Mouse (Mus musculus) MEL (cell line): Measurements from ENCODE around the gene Ift57. TPM values are rescaled to one million over a fixed set of nuclear protein-coding genes. Genes with fewer than 3 reads are reported as not detected.

Experiments
- DNase-seq: peaks from one replicate; pipeline ENCODE4 v3.0.0; 2011; ENCODE audit warnings: low read depth, low spot score
- H3K27ac ChIP-seq: 2 replicates; pipeline ENCODE4 v1.5.1; 2012; ENCODE audit warnings: low read depth, mild to moderate bottlenecking, control low read depth, low read length, moderate library complexity; ENCODE audit not compliant: control insufficient read depth
- H3K27me3 ChIP-seq, 2 experiments: fragments of 150-350 bp in 1 of 2; sonication (generic) in 1 of 2; 2 replicates each; pipeline ENCODE4 v1.6.1; 2012; ENCODE audit warnings: low read length in 2 of 2, mild to moderate bottlenecking in 2 of 2, improper control_type of control experiment in 1 of 2, moderate library complexity in 1 of 2; ENCODE audit not compliant: insufficient read depth in 2 of 2, control insufficient read depth in 1 of 2
- H3K36me3 ChIP-seq, 2 experiments: 2 replicates each; pipeline ENCODE4 v1.6.1; 2012 to 2014; ENCODE audit warnings: low read length in 2 of 2, improper control_type of control experiment in 1 of 2, inconsistent platforms in 1 of 2, mild to moderate bottlenecking in 1 of 2; ENCODE audit not compliant: insufficient read depth in 2 of 2, control insufficient read depth in 1 of 2
- H3K4me1 ChIP-seq, 2 experiments: fragments of 150-350 bp in 1 of 2; sonication (generic) in 1 of 2; 2 replicates each; pipeline ENCODE4 v1.6.1; 2012; ENCODE audit warnings: low read length in 2 of 2, improper control_type of control experiment in 1 of 2, mild to moderate bottlenecking in 1 of 2; ENCODE audit not compliant: insufficient read depth in 2 of 2, control insufficient read depth in 1 of 2
- H3K4me3 ChIP-seq, 2 experiments: fragments of 150-350 bp in 1 of 2; sonication (generic) in 1 of 2; 2 replicates each; pipeline ENCODE4 v1.5.1; 2012; ENCODE audit warnings: low read depth in 2 of 2, low read length in 2 of 2, mild to moderate bottlenecking in 2 of 2, moderate library complexity in 2 of 2, control low read depth in 1 of 2, improper control_type of control experiment in 1 of 2; ENCODE audit not compliant: control insufficient read depth in 1 of 2, insufficient read depth in 1 of 2
- H3K79me2 ChIP-seq: 2 replicates; pipeline ENCODE4 v1.6.1; 2012; ENCODE audit warnings: mild to moderate bottlenecking, low read length, moderate library complexity; ENCODE audit not compliant: control insufficient read depth, poor library complexity, insufficient read depth
- H3K9ac ChIP-seq: 2 replicates; pipeline ENCODE4 v1.6.1; 2012; ENCODE audit warnings: low read depth, mild to moderate bottlenecking, control low read depth, low read length, moderate library complexity; ENCODE audit not compliant: control insufficient read depth, poor library complexity, severe bottlenecking
- H3K9me3 ChIP-seq: fragments of 150-350 bp; sonication (generic); replicated peaks from 2 replicates; pipeline ENCODE4 v1.6.1; 2012; ENCODE audit warnings: mild to moderate bottlenecking, low read length, improper control_type of control experiment, moderate library complexity; ENCODE audit not compliant: insufficient read depth
- BHLHE40 ChIP-seq: IDR thresholded peaks from 2 replicates; pipeline ENCODE4 v1.6.1; 2012; ENCODE audit warnings: low read depth, mild to moderate bottlenecking, inconsistent platforms, low read length, improper control_type of control experiment, borderline replicate concordance
- CHD1 ChIP-seq: IDR thresholded peaks from 2 replicates; pipeline ENCODE4 v1.6.1; 2012; ENCODE audit warnings: low read depth, mild to moderate bottlenecking, inconsistent platforms, low read length, improper control_type of control experiment
- CTCF ChIP-seq, 3 experiments: IDR thresholded peaks in 2 of 3; conservative IDR thresholded peaks in 1 of 3; 2 replicates each; pipeline ENCODE4 v1.5.1; 2011 to 2012; ENCODE audit warnings: low read length in 3 of 3, low read depth in 2 of 3, mild to moderate bottlenecking in 2 of 3, improper control_type of control experiment in 1 of 3, inconsistent platforms in 1 of 3, mixed read lengths in 1 of 3, moderate library complexity in 1 of 3; ENCODE audit not compliant: control insufficient read depth in 1 of 3, insufficient read depth in 1 of 3, poor library complexity in 1 of 3, severe bottlenecking in 1 of 3
- E2F4 ChIP-seq: IDR thresholded peaks from 2 replicates; pipeline ENCODE4 v1.6.1; 2011; ENCODE audit warnings: low read depth, low read length, improper control_type of control experiment, borderline replicate concordance
- EP300 ChIP-seq, 2 experiments: IDR thresholded peaks; 2 replicates each; pipeline ENCODE4 v1.6.1; 2011; ENCODE audit warnings: improper control_type of control experiment in 2 of 2, low read length in 2 of 2, low read depth in 1 of 2, mild to moderate bottlenecking in 1 of 2
- ETS1 ChIP-seq: IDR thresholded peaks from 2 replicates; pipeline ENCODE4 v1.6.1; 2012; ENCODE audit warnings: low read depth, mild to moderate bottlenecking, inconsistent platforms, low read length, improper control_type of control experiment, moderate library complexity
- GABPA ChIP-seq: IDR thresholded peaks from 2 replicates; pipeline ENCODE4 v1.6.1; 2012; ENCODE audit warnings: low read depth, mild to moderate bottlenecking, inconsistent platforms, low read length, improper control_type of control experiment, moderate library complexity
- GATA1 ChIP-seq: IDR thresholded peaks from 2 replicates; pipeline ENCODE4 v1.6.1; 2011; ENCODE audit warnings: low read depth, low read length, improper control_type of control experiment
- HCFC1 ChIP-seq: IDR thresholded peaks from 2 replicates; pipeline ENCODE4 v1.6.1; 2012; ENCODE audit warnings: low read depth, mild to moderate bottlenecking, inconsistent platforms, low read length, improper control_type of control experiment, moderate library complexity
- MAFK ChIP-seq: IDR thresholded peaks from 2 replicates; pipeline ENCODE4 v1.6.1; 2011; ENCODE audit warnings: low read depth, mild to moderate bottlenecking, low read length, improper control_type of control experiment, borderline replicate concordance
- MAZ ChIP-seq: IDR thresholded peaks from 2 replicates; pipeline ENCODE4 v1.6.1; 2012; ENCODE audit warnings: low read depth, mild to moderate bottlenecking, inconsistent platforms, low read length, improper control_type of control experiment
- MEF2A ChIP-seq: IDR thresholded peaks from 2 replicates; pipeline ENCODE4 v1.6.1; 2014; ENCODE audit warnings: low read depth, mild to moderate bottlenecking, inconsistent platforms, low read length, improper control_type of control experiment; ENCODE audit not compliant: poor library complexity, insufficient replicate concordance, severe bottlenecking; ENCODE audit errors: extremely low read depth
- MXI1 ChIP-seq: IDR thresholded peaks from 2 replicates; pipeline ENCODE4 v1.6.1; 2011; ENCODE audit warnings: mild to moderate bottlenecking, low read depth, low read length, improper control_type of control experiment
- MYB ChIP-seq: IDR thresholded peaks from 2 replicates; pipeline ENCODE4 v1.6.1; 2011; ENCODE audit warnings: mild to moderate bottlenecking, low read depth, low read length, improper control_type of control experiment
- MYC ChIP-seq: IDR thresholded peaks from 2 replicates; pipeline ENCODE4 v1.6.1; 2011; ENCODE audit warnings: low read depth, mild to moderate bottlenecking, low read length, improper control_type of control experiment, moderate library complexity
- NELFE ChIP-seq: IDR thresholded peaks from 2 replicates; pipeline ENCODE4 v1.6.1; 2011; ENCODE audit warnings: low read depth, low read length, improper control_type of control experiment
- NRF1 ChIP-seq: IDR thresholded peaks from 2 replicates; pipeline ENCODE4 v1.6.1; 2014; ENCODE audit warnings: low read depth, mild to moderate bottlenecking, inconsistent platforms, low read length, improper control_type of control experiment, moderate library complexity; ENCODE audit not compliant: poor library complexity, insufficient read depth, severe bottlenecking
- POLR2A ChIP-seq, 2 experiments: IDR thresholded peaks; 2 replicates each; pipeline ENCODE4 v1.6.1; 2011 to 2012; ENCODE audit warnings: low read length in 2 of 2, mild to moderate bottlenecking in 2 of 2, control low read depth in 1 of 2, improper control_type of control experiment in 1 of 2, low read depth in 1 of 2, moderate library complexity in 1 of 2; ENCODE audit not compliant: control insufficient read depth in 1 of 2, insufficient read depth in 1 of 2, poor library complexity in 1 of 2
- POLR2AphosphoS2 ChIP-seq: IDR thresholded peaks from 2 replicates; pipeline ENCODE4 v1.6.1; 2011; ENCODE audit warnings: low read length, improper control_type of control experiment
- POLR2AphosphoS5 ChIP-seq: IDR thresholded peaks from 2 replicates; pipeline ENCODE4 v1.6.1; 2012; ENCODE audit warnings: low read depth, borderline replicate concordance, mild to moderate bottlenecking, inconsistent platforms, low read length, moderate library complexity, mixed read lengths
- RCOR1 ChIP-seq: IDR thresholded peaks from 2 replicates; pipeline ENCODE4 v1.6.1; 2012; ENCODE audit warnings: low read depth, mild to moderate bottlenecking, inconsistent platforms, low read length, improper control_type of control experiment
- SIN3A ChIP-seq: IDR thresholded peaks from 2 replicates; pipeline ENCODE4 v1.6.1; 2012; ENCODE audit warnings: low read length, improper control_type of control experiment, inconsistent platforms
- TAL1 ChIP-seq: IDR thresholded peaks from 2 replicates; pipeline ENCODE4 v1.6.1; 2012; ENCODE audit warnings: mild to moderate bottlenecking, inconsistent platforms, low read length, moderate library complexity, mixed read lengths
- TBP ChIP-seq: IDR thresholded peaks from 2 replicates; pipeline ENCODE4 v1.8.0; 2011; ENCODE audit warnings: low read depth, low read length, improper control_type of control experiment
- TCF12 ChIP-seq: IDR thresholded peaks from 2 replicates; pipeline ENCODE4 v1.6.1; 2014; ENCODE audit warnings: low read depth, mild to moderate bottlenecking, inconsistent platforms, low read length, improper control_type of control experiment, moderate library complexity
- USF1 ChIP-seq: IDR thresholded peaks from 2 replicates; pipeline ENCODE4 v1.6.1; 2014; ENCODE audit warnings: low read depth, mild to moderate bottlenecking, inconsistent platforms, low read length, improper control_type of control experiment, moderate library complexity
- USF2 ChIP-seq, 2 experiments: IDR thresholded peaks; 2 replicates each; pipeline ENCODE4 v1.6.1; 2011 to 2012; ENCODE audit warnings: improper control_type of control experiment in 2 of 2, low read length in 2 of 2, borderline replicate concordance in 1 of 2, inconsistent platforms in 1 of 2, low read depth in 1 of 2, mild to moderate bottlenecking in 1 of 2; ENCODE audit not compliant: insufficient read depth in 1 of 2
- ZKSCAN1 ChIP-seq: IDR thresholded peaks from 2 replicates; pipeline ENCODE4 v1.6.1; 2012; ENCODE audit warnings: low read depth, mild to moderate bottlenecking, inconsistent platforms, low read length, improper control_type of control experiment, moderate library complexity
- polyA plus RNA-seq, 2 experiments: library from polyadenylated mRNA; stranded (reverse) in 1 of 2; unstranded in 1 of 2; fragments of >175 nt in 1 of 2; fragments of >200 nt in 1 of 2; gene quantifications; 2 replicates each; pipeline versions ENCODE4 v1.2.1 to v1.2.4; 2012; ENCODE audit warnings: low replicate concordance in 2 of 2, low read depth in 1 of 2; ENCODE audit not compliant: insufficient read length in 2 of 2, insufficient read depth in 1 of 2, missing spikeins in 1 of 2
- total RNA-seq: library from RNA; depleted of rRNA; stranded (reverse); fragments of 300-350 nt; gene quantifications from 2 replicates; pipeline ENCODE4 v1.2.3, GENCODE M21; 2012

Ift57 gene
- total and polyA plus RNA-seq, 3 experiments = 5.7 to 11.1 TPM; not detected in 1

DNA sequence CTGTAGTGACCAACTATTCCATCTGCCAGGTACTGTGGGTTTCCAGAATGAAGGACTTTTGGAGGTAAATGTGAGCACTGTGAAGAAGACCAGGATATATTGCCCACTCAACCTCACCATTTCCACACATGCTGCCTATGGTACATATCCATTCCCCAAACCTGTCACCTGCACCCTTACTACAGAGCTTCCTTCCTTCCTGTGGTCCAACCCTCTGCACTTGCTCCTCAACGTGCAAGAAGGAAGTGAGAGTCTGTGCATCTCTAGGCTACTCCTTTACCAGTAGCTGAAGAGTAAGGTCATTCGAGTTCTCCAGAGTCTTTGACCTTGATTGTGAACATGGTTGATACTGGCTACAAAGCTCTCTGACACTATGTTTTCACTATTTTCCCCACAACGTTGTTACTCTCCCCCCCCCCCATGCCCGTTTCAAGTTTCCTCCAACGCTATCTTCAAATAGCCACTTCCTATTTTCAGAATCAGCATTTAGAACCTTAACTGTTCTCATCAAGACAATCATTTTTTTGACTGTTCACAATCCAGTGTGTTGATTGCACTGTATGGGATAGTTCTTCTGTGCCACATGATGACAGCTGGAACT, 82.6 kb downstream of the Ift57 start:
- Histone ChIP-seq H3K36me3 (peaks cover 0 to 30% of the 10 kb centered on the region in 2 experiments; a peak in 2 of 4 replicates), H3K4me3 (no peak overlapping the region), H3K4me1 (peaks cover 2 to 15% of the 10 kb centered on the region in 2 experiments; a peak in 3 of 4 replicates), H3K27me3 (no peaks in the 10 kb centered on the region), H3K9me3 (no peaks in the 10 kb centered on the region), H3K27ac (peak overlapping the region; percentile 46; the same call in 1 of the 2 replicates), H3K79me2 (no peaks in the 10 kb centered on the region), H3K9ac (no peak overlapping the region)
- no peak for TF ChIP-seq NELFE
- TF ChIP-seq RCOR1 = no peak
- TF ChIP-seq ETS1 = peak; percentile 45
- TF ChIP-seq MAFK = no peak
- no peak for TF ChIP-seq GABPA
- TF ChIP-seq TBP = no peak
- TF ChIP-seq TAL1 = no peak
- no peak for TF ChIP-seq USF2 (IDR thresholded peaks at IDR 0.05; ENCODE audit: borderline replicate concordance in 1 of 2, insufficient read depth in 1 of 2, low read depth in 1 of 2, low read length in 2 of 2)
- 0 out of 2 replicates have a peak, but pooled peaks have one; percentile 9 for TF ChIP-seq TCF12
- peak; percentile 55 to 77; a peak in 3 of 4 replicates for TF ChIP-seq EP300 (IDR thresholded peaks at IDR 0.05; ENCODE audit: low read depth in 1 of 2, low read length in 2 of 2)
- TF ChIP-seq SIN3A = peak; percentile 23; the same call in 1 of the 2 replicates
- TF ChIP-seq MYC = 0 out of 2 replicates have a peak, but pooled peaks have one; percentile 40
- peak; percentile 53; the same call in 1 of the 2 replicates for TF ChIP-seq GATA1
- TF ChIP-seq POLR2AphosphoS5 = no peak
- peak; percentile 62 for DNase-seq

DNA sequence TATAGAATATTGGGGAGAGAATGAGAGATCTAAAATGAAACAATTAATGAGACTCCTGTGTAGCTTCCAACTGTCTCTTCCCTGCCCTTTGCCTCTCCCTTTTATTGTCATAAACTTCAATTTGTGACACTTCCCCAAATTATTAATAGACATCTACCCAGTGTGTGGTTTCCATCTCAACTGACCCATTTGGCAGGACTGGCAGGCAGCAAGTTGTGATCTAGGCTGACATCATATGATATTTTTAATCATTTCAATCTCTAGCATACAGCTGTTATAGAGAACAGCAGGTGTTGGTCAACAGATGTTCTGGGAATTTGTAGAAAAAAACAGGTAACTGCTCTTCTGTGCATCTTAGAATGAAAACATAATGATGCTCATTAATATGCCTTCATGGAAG, 84.3 kb downstream of the Ift57 start:
- Histone ChIP-seq H3K9me3 (no peaks in the 10 kb centered on the region), H3K27ac (no peak overlapping the region), H3K9ac (no peak overlapping the region), H3K4me3 (no peak overlapping the region), H3K4me1 (peaks cover 0 to 11% of the 10 kb centered on the region in 2 experiments; a peak in 2 of 4 replicates), H3K27me3 (no peaks in the 10 kb centered on the region), H3K79me2 (no peaks in the 10 kb centered on the region), H3K36me3 (peaks cover 0 to 18% of the 10 kb centered on the region in 2 experiments; a peak in 2 of 4 replicates)
- DNase-seq = peak; percentile 41
- TF ChIP-seq GABPA = no peak
- TF ChIP-seq ZKSCAN1 = no peak
- no peak for TF ChIP-seq USF2 (IDR thresholded peaks at IDR 0.05; ENCODE audit: borderline replicate concordance in 1 of 2, insufficient read depth in 1 of 2, low read depth in 1 of 2, low read length in 2 of 2)
- no peak; the same call in 1 of the 2 replicates for TF ChIP-seq GATA1
- no peak for TF ChIP-seq POLR2A (IDR thresholded peaks at IDR 0.05; ENCODE audit: control insufficient read depth in 1 of 2, insufficient read depth in 1 of 2, low read depth in 1 of 2, low read length in 2 of 2, poor library complexity in 1 of 2)
- TF ChIP-seq E2F4 = no peak
- no peak for TF ChIP-seq BHLHE40
- no peak for TF ChIP-seq HCFC1
- TF ChIP-seq NRF1 = no peak
- TF ChIP-seq MEF2A = peak; percentile 83; the same call in 1 of the 2 replicates
- peak; percentile 94 for TF ChIP-seq ETS1
- no peak for TF ChIP-seq MYB
- TF ChIP-seq MYC = no peak
- no peak for TF ChIP-seq USF1
- no peak for TF ChIP-seq CHD1
- peak; percentile 57 to 76; a peak in 3 of 4 replicates for TF ChIP-seq EP300 (IDR thresholded peaks at IDR 0.05; ENCODE audit: low read depth in 1 of 2, low read length in 2 of 2)
- peak; percentile 77 for TF ChIP-seq TCF12
- no peak for TF ChIP-seq MXI1
- no peak for TF ChIP-seq POLR2AphosphoS5
- TF ChIP-seq TBP = no peak
- TF ChIP-seq POLR2AphosphoS2 = no peak
- no peak for TF ChIP-seq MAZ
- TF ChIP-seq CTCF (IDR thresholded peaks at IDR 0.05 in 2 of 3, conservative IDR thresholded peaks at IDR 0.05 in 1 of 3; ENCODE audit: control insufficient read depth in 1 of 3, insufficient read depth in 1 of 3, low read depth in 2 of 3, low read length in 3 of 3, poor library complexity in 1 of 3, severe bottlenecking in 1 of 3) = no peak
